Mouse (Mus musculus): ENCODE measurements at regions not wholly inside any gene's neighbourhood (a gene's known extent, or its start where the extent isn't known, plus 50 kb on each side); places are given as distances from the start of the nearest gene placed in this dataset.

DNA sequence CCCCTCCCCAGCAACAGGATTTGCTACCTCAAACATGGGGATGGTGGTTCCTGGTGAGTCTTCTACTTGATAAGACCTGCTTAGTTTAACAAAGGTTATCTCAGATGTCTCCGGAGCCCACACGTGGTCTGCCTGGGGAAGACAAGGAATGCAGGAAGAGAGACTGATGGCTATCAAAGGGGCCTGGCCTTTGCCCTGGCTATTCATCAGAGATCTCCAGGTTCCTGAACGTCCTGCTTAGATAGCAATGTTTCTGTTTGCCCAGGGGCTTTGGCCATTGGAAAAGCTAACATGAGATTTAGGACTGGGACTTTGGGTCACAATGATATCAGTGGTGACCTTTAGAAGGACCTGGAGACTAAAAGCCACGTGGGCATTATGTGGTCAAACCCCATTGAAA, 64.2 kb upstream of the Dhx40 start:
- WGBS, result 28% methylated on average over 4 of the region's 4 CpGs
- no peak for ATAC-seq (ENCODE audit: low read depth)
- Histone ChIP-seq H3K36me3 (ENCODE audit: control insufficient read depth, insufficient read depth, low read length) (no peaks in the 10 kb centered on the region), H3K4me3 (ENCODE audit: low read depth, low read length) (no peak overlapping the region), H3K27me3 (replicated peaks; ENCODE audit: control insufficient read depth, insufficient read depth, low read length) (no peaks in the 10 kb centered on the region), H3K4me1 (ENCODE audit: control insufficient read depth, insufficient read depth, low read length) (peaks cover 14% of the 10 kb centered on the region; the same call in 1 of the 2 replicates), H3K27ac (replicated peaks; ENCODE audit: low read depth, low read length) (no peak overlapping the region), H3K9me3 (ENCODE audit: control insufficient read depth, low read length) (no peaks in the 10 kb centered on the region), H3K4me2 (ENCODE audit: low read depth, low read length) (no peak overlapping the region), H3K9ac (ENCODE audit: low read depth, low read length) (no peak overlapping the region)
- DNase-seq (ENCODE audit: low spot score), result no peak

DNA sequence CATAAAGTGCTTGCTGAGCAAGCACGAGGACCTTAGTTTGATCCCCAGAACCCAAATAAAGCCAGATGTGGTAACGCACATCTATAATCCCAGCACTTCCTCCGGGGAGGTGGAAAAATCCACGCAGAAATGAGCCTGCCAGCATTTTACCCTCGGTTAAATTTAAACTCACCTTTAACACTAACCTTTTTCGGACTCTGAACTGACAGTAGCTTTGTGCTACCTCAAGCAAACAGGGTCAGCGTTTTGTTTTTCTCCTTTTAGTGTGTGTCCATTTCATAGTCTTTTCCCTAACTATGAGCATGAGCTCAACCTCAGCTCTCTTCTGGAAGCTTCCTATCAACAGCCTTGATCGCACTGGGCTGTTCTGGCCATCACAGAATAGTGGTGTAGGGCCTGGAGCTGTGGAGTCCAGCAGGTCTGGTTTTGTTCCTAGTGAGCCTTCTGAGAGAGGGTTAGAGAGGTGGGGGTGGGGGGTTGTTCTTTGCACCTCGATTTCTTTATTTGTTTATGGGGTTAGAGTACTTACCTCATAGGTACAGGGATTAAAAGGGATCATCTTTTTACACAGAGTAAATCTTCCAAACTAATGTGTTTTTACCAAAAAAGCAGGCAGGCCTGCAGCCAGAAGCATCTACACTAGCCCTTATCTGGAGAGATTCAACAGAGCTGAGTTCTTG, 63.1 kb upstream of the Dhx40 start:
- no peak overlapping the region for H3K4me2 ChIP-seq (ENCODE audit: low read depth, low read length)
- WGBS, result 61% methylated on average over 9 of the region's 9 CpGs
- H3K9me3 ChIP-seq (ENCODE audit: control insufficient read depth, low read length), result no peaks in the 10 kb centered on the region
- DNase-seq (ENCODE audit: low spot score) (no peak), ATAC-seq (ENCODE audit: low read depth) (no peak)
- H3K27ac ChIP-seq (replicated peaks; ENCODE audit: low read depth, low read length), result no peak overlapping the region
- H3K36me3 ChIP-seq (ENCODE audit: control insufficient read depth, insufficient read depth, low read length), result no peaks in the 10 kb centered on the region
- H3K27me3 ChIP-seq (replicated peaks; ENCODE audit: control insufficient read depth, insufficient read depth, low read length), result no peaks in the 10 kb centered on the region
- no peak overlapping the region for H3K9ac ChIP-seq (ENCODE audit: low read depth, low read length)
- no peak overlapping the region for H3K4me3 ChIP-seq (ENCODE audit: low read depth, low read length)
- H3K4me1 ChIP-seq (ENCODE audit: control insufficient read depth, insufficient read depth, low read length), result peaks cover 15% of the 10 kb centered on the region; the same call in 1 of the 2 replicates

DNA sequence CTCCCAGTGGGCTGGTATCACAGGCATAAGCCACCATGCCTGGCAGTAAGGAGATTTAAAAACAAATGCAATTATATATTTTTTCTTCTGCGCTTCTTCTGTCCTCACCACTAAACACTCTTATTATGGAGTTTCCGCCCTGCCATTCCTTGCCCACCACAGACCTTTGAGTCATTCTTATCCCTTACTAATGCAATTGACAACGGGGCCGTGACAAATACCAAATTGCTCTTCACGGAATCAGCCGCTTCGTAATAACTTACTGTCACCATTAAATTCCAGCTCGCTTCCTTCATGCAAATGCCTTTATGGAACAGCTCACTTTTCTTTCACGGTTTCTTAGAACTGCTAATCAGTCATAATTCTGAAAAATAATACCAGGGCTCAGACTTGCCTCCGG, 59.4 kb upstream of the Dhx40 start:
- H3K4me3 ChIP-seq (ENCODE audit: low read depth, low read length), result no peak overlapping the region

DNA sequence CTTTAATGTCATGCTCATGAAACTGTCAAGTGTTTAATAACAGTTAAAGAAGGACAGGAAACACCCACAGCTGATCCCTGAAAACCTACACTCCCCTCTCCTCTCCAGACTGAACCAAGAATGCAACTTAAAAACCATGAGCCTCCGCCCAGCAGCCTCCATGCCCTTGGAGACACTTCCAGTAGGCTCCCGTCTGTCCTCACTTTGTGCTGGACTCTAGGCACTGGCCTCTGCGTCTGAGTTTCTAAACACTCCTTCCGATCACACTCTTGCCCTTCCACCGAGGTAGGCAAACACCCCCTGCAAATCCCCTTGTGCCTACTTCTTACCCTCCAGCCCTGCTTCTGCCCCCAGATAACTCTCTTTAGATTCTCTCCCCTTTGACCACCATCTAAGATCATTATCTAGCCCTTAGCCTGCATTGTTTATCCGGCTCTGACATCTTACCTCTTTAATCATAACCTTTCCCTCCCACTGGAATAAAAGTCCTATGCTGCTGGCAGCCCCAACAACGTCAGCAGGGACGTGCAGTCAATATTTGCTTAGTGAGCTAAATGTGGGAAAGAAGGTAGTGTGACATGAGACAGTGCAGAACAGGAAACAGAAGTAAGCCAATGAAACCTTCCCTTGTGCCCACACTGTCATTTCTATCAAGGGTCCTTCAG, 52.5 kb upstream of the Dhx40 start:
- Histone ChIP-seq H3K9me3 (ENCODE audit: control insufficient read depth, low read length) (no peaks in the 10 kb centered on the region), H3K4me1 (ENCODE audit: control insufficient read depth, insufficient read depth, low read length) (no peaks in the 10 kb centered on the region), H3K4me2 (ENCODE audit: low read depth, low read length) (no peak overlapping the region), H3K36me3 (ENCODE audit: control insufficient read depth, insufficient read depth, low read length) (no peaks in the 10 kb centered on the region), H3K9ac (ENCODE audit: low read depth, low read length) (no peak overlapping the region), H3K4me3 (ENCODE audit: low read depth, low read length) (no peak overlapping the region), H3K27ac (replicated peaks; ENCODE audit: low read depth, low read length) (no peak overlapping the region), H3K27me3 (replicated peaks; ENCODE audit: control insufficient read depth, insufficient read depth, low read length) (no peaks in the 10 kb centered on the region)
- DNase-seq (ENCODE audit: low spot score), result no peak
- WGBS, result 64% methylated on average over 8 of the region's 8 CpGs
- ATAC-seq (ENCODE audit: low read depth), result no peak

More for the DNA sequence above, 59.4 kb upstream of the Dhx40 start:
- H3K36me3 ChIP-seq (ENCODE audit: control insufficient read depth, insufficient read depth, low read length), result no peaks in the 10 kb centered on the region
- WGBS, result 50% methylated on average over 10 of the region's 10 CpGs
- no peak overlapping the region for H3K4me2 ChIP-seq (ENCODE audit: low read depth, low read length)
- H3K27ac ChIP-seq (replicated peaks; ENCODE audit: low read depth, low read length), result no peak overlapping the region
- no peak overlapping the region for H3K9ac ChIP-seq (ENCODE audit: low read depth, low read length)
- H3K4me1 ChIP-seq (ENCODE audit: control insufficient read depth, insufficient read depth, low read length), result peaks cover 10% of the 10 kb centered on the region; the same call in 1 of the 2 replicates
- no peaks in the 10 kb centered on the region for H3K27me3 ChIP-seq (replicated peaks; ENCODE audit: control insufficient read depth, insufficient read depth, low read length)
- DNase-seq (ENCODE audit: low spot score) (peak; percentile 58), ATAC-seq (ENCODE audit: low read depth) (no peak)
- H3K9me3 ChIP-seq (ENCODE audit: control insufficient read depth, low read length), result no peaks in the 10 kb centered on the region

DNA sequence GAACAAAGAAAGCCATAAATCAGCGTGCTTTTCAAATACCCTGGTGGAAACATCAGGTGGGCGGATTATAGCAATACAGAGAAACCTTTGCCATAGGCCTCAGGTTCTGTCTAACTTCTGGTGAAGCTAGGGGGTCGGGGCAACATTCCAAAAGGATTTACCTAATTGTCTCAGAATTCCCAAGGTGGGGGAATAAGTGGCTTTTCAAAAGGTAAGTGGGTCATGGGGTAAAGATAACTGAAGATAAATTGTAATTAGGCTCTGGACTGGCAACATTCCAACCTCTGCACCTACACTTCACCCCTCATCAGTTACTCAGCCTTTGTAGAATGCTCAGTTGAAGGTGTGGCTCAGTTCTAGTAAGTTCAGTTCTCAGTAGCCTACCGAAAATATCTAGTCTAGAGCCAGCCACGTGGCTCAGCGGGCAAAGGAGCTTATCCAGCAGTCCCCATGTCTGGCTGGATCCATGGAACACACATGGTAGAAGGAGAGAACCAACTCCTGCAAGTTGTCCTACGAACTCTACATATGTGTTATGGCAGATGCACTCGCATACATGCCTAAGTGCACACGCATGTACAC, 51.8 kb upstream of the Dhx40 start:
- no peaks in the 10 kb centered on the region for H3K9me3 ChIP-seq (ENCODE audit: control insufficient read depth, low read length)
- DNase-seq (ENCODE audit: low spot score), result no peak
- H3K4me3 ChIP-seq (ENCODE audit: low read depth, low read length), result no peak overlapping the region
- H3K4me1 ChIP-seq (ENCODE audit: control insufficient read depth, insufficient read depth, low read length), result no peaks in the 10 kb centered on the region
- no peak overlapping the region for H3K27ac ChIP-seq (replicated peaks; ENCODE audit: low read depth, low read length)
- no peaks in the 10 kb centered on the region for H3K27me3 ChIP-seq (replicated peaks; ENCODE audit: control insufficient read depth, insufficient read depth, low read length)
- no peak for ATAC-seq (ENCODE audit: low read depth)
- H3K4me2 ChIP-seq (ENCODE audit: low read depth, low read length), result no peak overlapping the region
- WGBS, result 83% methylated on average over 9 of the region's 9 CpGs
- no peaks in the 10 kb centered on the region for H3K36me3 ChIP-seq (ENCODE audit: control insufficient read depth, insufficient read depth, low read length)
- H3K9ac ChIP-seq (ENCODE audit: low read depth, low read length), result no peak overlapping the region

DNA sequence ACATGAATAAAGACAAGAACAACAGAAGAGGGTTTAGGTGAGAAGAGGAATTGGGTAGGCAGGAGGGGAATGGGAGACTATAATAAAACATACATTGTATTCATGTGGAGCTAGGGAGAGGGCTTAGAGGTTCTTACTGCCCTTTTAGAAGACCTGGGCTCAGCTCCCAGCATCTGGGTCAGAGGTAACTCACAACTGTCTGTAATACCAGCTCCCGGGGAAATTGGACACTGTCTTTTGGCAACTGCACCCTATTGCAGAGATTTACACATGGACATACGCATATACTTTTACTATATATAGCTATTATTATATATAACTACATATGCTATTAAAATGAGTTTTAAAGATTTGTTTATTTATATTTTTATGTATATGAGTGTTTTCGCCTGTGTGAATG, 50.7 kb upstream of the Dhx40 start:
- Histone ChIP-seq H3K9me3 (ENCODE audit: control insufficient read depth, low read length) (no peaks in the 10 kb centered on the region), H3K27me3 (replicated peaks; ENCODE audit: control insufficient read depth, insufficient read depth, low read length) (no peaks in the 10 kb centered on the region), H3K36me3 (ENCODE audit: control insufficient read depth, insufficient read depth, low read length) (no peaks in the 10 kb centered on the region), H3K27ac (replicated peaks; ENCODE audit: low read depth, low read length) (no peak overlapping the region), H3K9ac (ENCODE audit: low read depth, low read length) (no peak overlapping the region), H3K4me1 (ENCODE audit: control insufficient read depth, insufficient read depth, low read length) (no peaks in the 10 kb centered on the region), H3K4me3 (ENCODE audit: low read depth, low read length) (no peak overlapping the region), H3K4me2 (ENCODE audit: low read depth, low read length) (no peak overlapping the region)
- 90% methylated on average over 3 of the region's 3 CpGs for WGBS
- no peak for DNase-seq (ENCODE audit: low spot score)
- no peak for ATAC-seq (ENCODE audit: low read depth)
